Mouse (Mus musculus) MEL (cell line): ENCODE measurements at regions not wholly inside any gene's neighbourhood (a gene's known extent, or its start where the extent isn't known, plus 50 kb on each side); places are given as distances from the start of the nearest gene placed in this dataset.

Source experiments
- CHD2 ChIP-seq: IDR thresholded peaks from 2 replicates; pipeline ENCODE4 v1.6.1; 2011; ENCODE audit warnings: low read length, improper control_type of control experiment
- CTCF ChIP-seq, 3 experiments: IDR thresholded peaks in 2 of 3; conservative IDR thresholded peaks in 1 of 3; 2 replicates each; pipeline ENCODE4 v1.5.1; 2011 to 2012; ENCODE audit warnings: low read length in 3 of 3, low read depth in 2 of 3, mild to moderate bottlenecking in 2 of 3, improper control_type of control experiment in 1 of 3, inconsistent platforms in 1 of 3, mixed read lengths in 1 of 3, moderate library complexity in 1 of 3; ENCODE audit not compliant: control insufficient read depth in 1 of 3, insufficient read depth in 1 of 3, poor library complexity in 1 of 3, severe bottlenecking in 1 of 3
- EP300 ChIP-seq, 2 experiments: IDR thresholded peaks; 2 replicates each; pipeline ENCODE4 v1.6.1; 2011; ENCODE audit warnings: improper control_type of control experiment in 2 of 2, low read length in 2 of 2, low read depth in 1 of 2, mild to moderate bottlenecking in 1 of 2
- GABPA ChIP-seq: IDR thresholded peaks from 2 replicates; pipeline ENCODE4 v1.6.1; 2012; ENCODE audit warnings: low read depth, mild to moderate bottlenecking, inconsistent platforms, low read length, improper control_type of control experiment, moderate library complexity
- GATA1 ChIP-seq: IDR thresholded peaks from 2 replicates; pipeline ENCODE4 v1.6.1; 2011; ENCODE audit warnings: low read depth, low read length, improper control_type of control experiment
- MAFK ChIP-seq: IDR thresholded peaks from 2 replicates; pipeline ENCODE4 v1.6.1; 2011; ENCODE audit warnings: low read depth, mild to moderate bottlenecking, low read length, improper control_type of control experiment, borderline replicate concordance
- MYC ChIP-seq: IDR thresholded peaks from 2 replicates; pipeline ENCODE4 v1.6.1; 2011; ENCODE audit warnings: low read depth, mild to moderate bottlenecking, low read length, improper control_type of control experiment, moderate library complexity
- NRF1 ChIP-seq: IDR thresholded peaks from 2 replicates; pipeline ENCODE4 v1.6.1; 2014; ENCODE audit warnings: low read depth, mild to moderate bottlenecking, inconsistent platforms, low read length, improper control_type of control experiment, moderate library complexity; ENCODE audit not compliant: poor library complexity, insufficient read depth, severe bottlenecking
- POLR2A ChIP-seq, 2 experiments: IDR thresholded peaks; 2 replicates each; pipeline ENCODE4 v1.6.1; 2011 to 2012; ENCODE audit warnings: low read length in 2 of 2, mild to moderate bottlenecking in 2 of 2, control low read depth in 1 of 2, improper control_type of control experiment in 1 of 2, low read depth in 1 of 2, moderate library complexity in 1 of 2; ENCODE audit not compliant: control insufficient read depth in 1 of 2, insufficient read depth in 1 of 2, poor library complexity in 1 of 2
- POLR2AphosphoS2 ChIP-seq: IDR thresholded peaks from 2 replicates; pipeline ENCODE4 v1.6.1; 2011; ENCODE audit warnings: low read length, improper control_type of control experiment
- SIN3A ChIP-seq: IDR thresholded peaks from 2 replicates; pipeline ENCODE4 v1.6.1; 2012; ENCODE audit warnings: low read length, improper control_type of control experiment, inconsistent platforms
- TAL1 ChIP-seq: IDR thresholded peaks from 2 replicates; pipeline ENCODE4 v1.6.1; 2012; ENCODE audit warnings: mild to moderate bottlenecking, inconsistent platforms, low read length, moderate library complexity, mixed read lengths
- TCF12 ChIP-seq: IDR thresholded peaks from 2 replicates; pipeline ENCODE4 v1.6.1; 2014; ENCODE audit warnings: low read depth, mild to moderate bottlenecking, inconsistent platforms, low read length, improper control_type of control experiment, moderate library complexity
- UBTF ChIP-seq: IDR thresholded peaks from 2 replicates; pipeline ENCODE4 v1.6.1; 2012; ENCODE audit warnings: low read depth, mild to moderate bottlenecking, inconsistent platforms, low read length, improper control_type of control experiment, moderate library complexity, borderline replicate concordance; ENCODE audit not compliant: insufficient read depth

DNA sequence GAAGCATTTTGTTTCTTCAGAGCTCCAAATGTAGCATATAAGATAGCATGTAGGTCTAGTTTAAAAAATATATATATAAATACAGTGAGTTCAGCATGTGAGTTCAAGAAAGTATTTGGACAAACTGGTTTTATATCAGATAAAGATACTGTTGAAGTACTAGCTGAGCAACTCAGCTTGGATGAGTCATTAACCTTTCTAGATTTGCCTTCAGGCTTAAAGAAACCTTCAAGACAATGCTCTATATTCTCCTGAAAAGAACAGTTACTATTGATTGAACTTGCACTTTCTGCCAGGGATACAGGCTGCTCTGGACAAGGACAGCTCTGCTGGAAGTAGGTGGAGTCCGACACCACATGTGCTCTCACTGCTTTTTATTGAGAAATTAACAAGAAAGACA lies 104.9 kb downstream of the Ogfrl1 start:
- TF ChIP-seq POLR2A (IDR thresholded peaks at IDR 0.05; ENCODE audit: control insufficient read depth in 1 of 2, insufficient read depth in 1 of 2, low read depth in 1 of 2, low read length in 2 of 2, poor library complexity in 1 of 2) (no peak), GATA1 (no peak), NRF1 (no peak), SIN3A (no peak), CTCF (IDR thresholded peaks at IDR 0.05 in 2 of 3, conservative IDR thresholded peaks at IDR 0.05 in 1 of 3; ENCODE audit: control insufficient read depth in 1 of 3, insufficient read depth in 1 of 3, low read depth in 2 of 3, low read length in 3 of 3, poor library complexity in 1 of 3, severe bottlenecking in 1 of 3) (no peak), TAL1 (no peak), POLR2AphosphoS2 (no peak), CHD2 (no peak), GABPA (no peak), EP300 (IDR thresholded peaks at IDR 0.05; ENCODE audit: low read depth in 1 of 2, low read length in 2 of 2) (no peak), MAFK (no peak), MYC (no peak), UBTF (no peak), TCF12 (no peak)
